ENCODE assay signal across 20 mouse cellular contexts in the genomic region with DNA sequence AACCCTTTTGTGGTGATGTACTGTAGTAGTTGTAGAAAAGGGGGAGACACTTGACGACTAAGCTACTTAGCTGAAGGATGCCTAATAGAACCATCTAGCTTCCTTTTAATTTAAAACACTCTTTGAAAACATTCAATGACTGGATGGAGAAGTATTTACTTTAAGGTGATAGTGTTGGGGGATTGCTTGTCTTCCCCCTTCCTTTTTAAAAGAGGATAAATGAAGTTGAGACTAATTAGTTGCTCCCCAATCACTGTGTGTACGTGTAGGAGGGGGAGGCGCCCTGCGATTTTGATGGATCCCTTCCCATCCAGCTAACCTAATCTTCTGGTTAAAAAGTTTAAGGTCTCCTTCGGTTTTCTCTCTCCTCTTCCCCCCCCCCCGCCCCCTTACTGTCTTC. TPM values are rescaled to one million over a fixed set of nuclear protein-coding genes. Genes with fewer than 3 reads are reported as not detected.
DNase-seq lines count a peak whose midpoint lies in the region; ATAC-seq lines count a peak whose summit lies in the region.
"Had no signal": no experiment of that assay in that cellular context is flagged by ENCODE, and none has a peak within 500 bp of the region (broad histone marks: within the 10 kb centered on the region; RNA-seq: fewer than 3 reads in every experiment).

No protein-coding gene starts in this region.

- peak overlapping the region; percentile 51 for H3K4me2 ChIP-seq in heart, embryonic 16.5 days (ENCODE audit: low read depth, low read length)
- H3K4me2 ChIP-seq in midbrain, embryonic 11.5 days = no peak overlapping the region
- H3K4me2 ChIP-seq in intestine, embryonic 14.5 days (ENCODE audit: low read length) = peak overlapping the region; percentile 40
- H3K4me2 ChIP-seq: forebrain, embryonic 15.5 days; midbrain, embryonic 15.5 days had no signal

- no peak overlapping the region; the same call in 1 of the 2 replicates for H3K9ac ChIP-seq in heart, embryonic 16.5 days (ENCODE audit: low read length)
- H3K9ac ChIP-seq in midbrain, embryonic 11.5 days (ENCODE audit: low read length) = no peak overlapping the region
- peak overlapping the region; percentile 36; the same call in 1 of the 2 replicates for H3K9ac ChIP-seq in intestine, embryonic 14.5 days (ENCODE audit: low read length)
- H3K9ac ChIP-seq: forebrain, embryonic 15.5 days; liver, embryonic 13.5 days; lung, embryonic 15.5 days; midbrain, embryonic 15.5 days; stomach, embryonic 15.5 days had no signal

- peak; percentile 53 for DNase-seq in embryo, embryonic 10.5 days (ENCODE audit: low spot score)
- DNase-seq in embryo, embryonic 10 days (ENCODE audit: low spot score) = no peak
- no peak for DNase-seq in heart, adult 8-10 months (ENCODE audit: low spot score)
- peak; percentile 90 for DNase-seq in midbrain, embryonic 11.5 days (ENCODE audit: low spot score, missing footprints)
- no peak for DNase-seq in midbrain, embryonic 10.5 days (ENCODE audit: low spot score)
- no peak for DNase-seq in intestine, embryonic 14.5 days (ENCODE audit: low spot score)
- no peak for DNase-seq in gastrocnemius, postnatal 14 days
- DNase-seq: cerebellum, adult 8-10 months; liver, embryonic 13.5 days; right cerebral cortex, adult 18-20 months had no signal

- H3K4me1 ChIP-seq in heart, embryonic 16.5 days (ENCODE audit: control insufficient read depth, insufficient read depth, low read length) = 0 out of 2 replicates have a peak, but pooled peaks cover 5% of the 10 kb centered on the region
- H3K4me1 ChIP-seq in midbrain, embryonic 11.5 days (ENCODE audit: control insufficient read depth, insufficient read depth, low read length) = peaks cover 5% of the 10 kb centered on the region; the same call in 1 of the 2 replicates
- H3K4me1 ChIP-seq in midbrain, embryonic 10.5 days = peaks cover 52% of the 10 kb centered on the region
- no peaks in the 10 kb centered on the region for H3K4me1 ChIP-seq in intestine, embryonic 14.5 days (replicated peaks; ENCODE audit: control insufficient read depth, insufficient read depth, low read length)
- H3K4me1 ChIP-seq: liver, embryonic 13.5 days; midbrain, embryonic 15.5 days had no signal

- H3K36me3 ChIP-seq in heart, embryonic 16.5 days (ENCODE audit: control insufficient read depth, insufficient read depth) = no peaks in the 10 kb centered on the region
- H3K36me3 ChIP-seq in midbrain, embryonic 11.5 days (ENCODE audit: control insufficient read depth, insufficient read depth, low read length) = no peaks in the 10 kb centered on the region
- no peaks in the 10 kb centered on the region for H3K36me3 ChIP-seq in midbrain, embryonic 10.5 days
- H3K36me3 ChIP-seq in intestine, embryonic 14.5 days (ENCODE audit: control insufficient read depth, insufficient read depth, low read length) = no peaks in the 10 kb centered on the region
- H3K36me3 ChIP-seq: forebrain, embryonic 15.5 days; G1E; liver, embryonic 13.5 days; lung, embryonic 15.5 days; midbrain, embryonic 15.5 days; stomach, embryonic 15.5 days had no signal

- intact Hi-C loops in gastrocnemius, postnatal 14 days (cut with DNase I; ENCODE audit: low total_unique reads) = no loop called here

- H3K9me3 ChIP-seq in heart, embryonic 16.5 days (replicated peaks; ENCODE audit: control insufficient read depth, low read length) = no peaks in the 10 kb centered on the region
- H3K9me3 ChIP-seq in midbrain, embryonic 11.5 days (ENCODE audit: control insufficient read depth, low read length) = no peaks in the 10 kb centered on the region
- H3K9me3 ChIP-seq in midbrain, embryonic 10.5 days (replicated peaks) = no peaks in the 10 kb centered on the region
- H3K9me3 ChIP-seq in intestine, embryonic 14.5 days (ENCODE audit: control insufficient read depth, low read length) = no peaks in the 10 kb centered on the region
- H3K9me3 ChIP-seq: forebrain, embryonic 15.5 days; liver, embryonic 13.5 days; lung, embryonic 15.5 days; midbrain, embryonic 15.5 days; stomach, embryonic 15.5 days had no signal

- peaks cover 66% of the 10 kb centered on the region for H3K27me3 ChIP-seq in heart, embryonic 16.5 days (ENCODE audit: control insufficient read depth, insufficient read depth, low read length)
- H3K27me3 ChIP-seq in midbrain, embryonic 11.5 days (ENCODE audit: control insufficient read depth, insufficient read depth, low read length) = peaks cover 92% of the 10 kb centered on the region
- peaks cover 100% of the 10 kb centered on the region for H3K27me3 ChIP-seq in midbrain, embryonic 10.5 days (ENCODE audit: low read depth, poor library complexity, severe bottlenecking)
- H3K27me3 ChIP-seq in intestine, embryonic 14.5 days (replicated peaks; ENCODE audit: control insufficient read depth, insufficient read depth, low read length) = peaks cover 94% of the 10 kb centered on the region

- WGBS in heart, embryonic 16.5 days = 9% methylated on average over 6 of the region's 6 CpGs
- WGBS in midbrain, embryonic 11.5 days = 0% methylated on average over 6 of the region's 6 CpGs
- 0% methylated on average over 6 of the region's 6 CpGs for WGBS in midbrain, embryonic 10.5 days
- 3% methylated on average over 6 of the region's 6 CpGs for WGBS in intestine, embryonic 14.5 days

- ATAC-seq in heart, embryonic 16.5 days (replicated peaks; ENCODE audit: extremely low read depth, insufficient read depth, low FRiP score) = no peak
- ATAC-seq in midbrain, embryonic 11.5 days (ENCODE audit: low FRiP score) = no peak
- ATAC-seq in intestine, embryonic 14.5 days (replicated peaks; ENCODE audit: low FRiP score, low TSS enrichment, low read depth) = no peak
- ATAC-seq: CD4-positive, CD25-positive, alpha-beta regulatory T cell, adult 4 months; forebrain, embryonic 15.5 days; midbrain, embryonic 15.5 days had no signal

- H3K27ac ChIP-seq in heart, embryonic 16.5 days (ENCODE audit: low read length) = no peak overlapping the region
- H3K27ac ChIP-seq in midbrain, embryonic 11.5 days (ENCODE audit: low read depth, low read length) = no peak overlapping the region
- H3K27ac ChIP-seq in midbrain, embryonic 10.5 days (replicated peaks) = no peak overlapping the region
- H3K27ac ChIP-seq in intestine, embryonic 14.5 days (ENCODE audit: low read depth) = no peak overlapping the region
- H3K27ac ChIP-seq: forebrain, embryonic 15.5 days; liver, embryonic 13.5 days; lung, embryonic 15.5 days; midbrain, embryonic 15.5 days; stomach, embryonic 15.5 days had no signal

- no peak overlapping the region; the same call in 1 of the 2 replicates for H3K4me3 ChIP-seq in heart, embryonic 16.5 days (ENCODE audit: low read length)
- no peak overlapping the region for H3K4me3 ChIP-seq in midbrain, embryonic 11.5 days (ENCODE audit: low read depth, low read length)
- no peak overlapping the region for H3K4me3 ChIP-seq in midbrain, embryonic 10.5 days
- peak overlapping the region; percentile 35; the same call in 1 of the 2 replicates for H3K4me3 ChIP-seq in intestine, embryonic 14.5 days (ENCODE audit: low read depth, low read length)
- H3K4me3 ChIP-seq: forebrain, embryonic 15.5 days; lung, embryonic 15.5 days; midbrain, embryonic 15.5 days had no signal

RNA-seq across cellular contexts. Expression of a gene that starts 23.7 kb away (rescaled TPM):
- 16.3 and 26.9 TPM in 2 replicates for polyA plus RNA-seq in heart, embryonic 16.5 days (2015; fragmentation: Nextera tagmentation; extraction: Ambion mirVana)
- 1 to 10 TPM in 1 of 4 experiments, under 1 TPM in 3; 0.57 to 1.4 (median 0.69) TPM for total RNA-seq in heart, adult 8-10 months (2022)
- polyA plus RNA-seq in midbrain, embryonic 11.5 days (2014; fragmentation: Nextera tagmentation; extraction: Ambion mirVana) = 53.7 and 56.3 TPM in 2 replicates
- 27.8 and 47.0 TPM in 2 replicates for polyA plus RNA-seq in midbrain, embryonic 10.5 days (2016; fragmentation: Nextera tagmentation; extraction: Ambion mirVana)
- polyA plus RNA-seq in intestine, embryonic 14.5 days (2014; fragmentation: Nextera tagmentation; extraction: Ambion mirVana) = 35.6 and 48.0 TPM in 2 replicates
- 1 to 10 TPM; 9.0 to 9.2 TPM for total RNA-seq in gastrocnemius, postnatal 14 days (2021)
- total RNA-seq: layer of hippocampus, adult 18-20 months; left cerebral cortex, adult 18-20 months had no signal
- polyA plus RNA-seq: cortical plate, adult 2 months; G1E had no signal

Comparison
In these comparisons a context has a peak if more than half of its experiments do, and no peak if none do; other contexts are left out.
1. DNase-seq: peak in embryo, embryonic 10.5 days (single experiment) and midbrain, embryonic 11.5 days (single experiment); none in embryo, embryonic 10 days (single experiment), heart, adult 8-10 months (single experiment), midbrain, embryonic 10.5 days (single experiment), intestine, embryonic 14.5 days (single experiment) and gastrocnemius, postnatal 14 days (single experiment).